Mouse (Mus musculus) spleen, adult 18-20 months (tissue): ENCODE data around the gene Olfr1056.
"Not testable (repeated sequence)": the region's sequence is repeated elsewhere in the genome, so short reads cannot be mapped to it uniquely, and the experiment has no call there.

Source experiments
- DNase-seq, 2 experiments: peaks; one replicate each; pipeline ENCODE4 v3.0.0; 2022; ENCODE audit warnings: mixed read lengths in 2 of 2

Olfr1056 gene

DNA sequence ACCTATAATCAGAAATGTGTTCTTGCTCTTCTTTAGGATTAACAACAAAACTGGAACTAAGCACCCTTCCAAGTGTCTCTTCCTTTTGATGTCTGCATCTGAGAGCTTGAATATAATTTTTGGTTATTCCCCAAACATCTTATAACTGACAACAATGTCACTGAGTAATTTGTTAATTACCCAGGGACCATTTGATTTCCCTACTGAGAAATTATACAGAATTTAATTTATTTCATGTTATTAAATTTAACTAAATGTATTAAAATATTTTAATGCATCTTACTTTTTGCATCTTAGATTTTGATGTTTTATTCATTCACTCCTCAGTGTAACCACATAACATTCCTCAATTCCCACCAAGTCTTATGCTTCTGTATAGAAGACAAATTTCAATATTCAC, at the start of gene Olfr1056:
TSS of gene Olfr1056 (minus strand) at position 101 of the 400 bp plus-strand sequence.
- DNase-seq, result no peak

DNA sequence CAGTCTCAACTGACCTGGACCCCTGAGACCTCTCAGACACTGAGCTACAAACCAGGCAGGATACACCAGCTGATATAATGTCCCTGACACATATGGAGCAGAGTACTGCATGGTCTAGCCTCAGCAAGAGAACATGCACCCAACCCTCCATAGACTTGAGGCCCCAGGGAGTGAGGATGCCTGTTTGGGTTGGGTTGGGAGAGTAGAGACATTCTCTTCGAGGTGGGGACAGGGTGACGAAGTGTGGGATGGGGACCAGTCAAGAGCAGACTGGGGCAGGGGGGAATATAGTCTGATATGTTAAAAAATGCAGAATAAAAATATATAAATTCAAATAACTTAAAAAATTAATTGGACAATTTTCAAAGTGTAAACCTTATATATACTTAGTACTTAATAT, 32.8 kb upstream of the Olfr1056 start:
- DNase-seq, result no peak

DNA sequence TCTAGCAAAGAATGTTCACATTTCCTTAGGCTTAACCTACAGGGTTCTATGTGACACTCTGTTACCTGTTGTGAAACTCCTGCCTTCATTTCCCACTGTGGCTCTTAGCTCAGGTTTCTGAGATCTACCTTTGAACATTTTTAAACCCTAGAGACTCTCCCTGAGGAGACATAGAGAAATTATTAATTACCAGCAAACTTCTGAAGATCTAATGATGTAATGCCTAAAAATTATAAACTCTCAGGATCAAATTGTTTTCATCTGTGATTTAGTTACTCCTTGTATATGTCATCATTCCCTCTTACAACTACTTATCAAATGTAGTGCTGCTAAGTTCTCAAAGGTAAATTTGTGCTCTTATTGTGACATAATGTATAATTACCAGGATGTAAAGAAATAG, 26.2 kb upstream of the Olfr1056 start, which contains the start of gene Olfr1058:
TSS of gene Olfr1058 (minus strand) at position 101 of the 400 bp plus-strand sequence.
- not testable (repeated sequence) for DNase-seq

DNA sequence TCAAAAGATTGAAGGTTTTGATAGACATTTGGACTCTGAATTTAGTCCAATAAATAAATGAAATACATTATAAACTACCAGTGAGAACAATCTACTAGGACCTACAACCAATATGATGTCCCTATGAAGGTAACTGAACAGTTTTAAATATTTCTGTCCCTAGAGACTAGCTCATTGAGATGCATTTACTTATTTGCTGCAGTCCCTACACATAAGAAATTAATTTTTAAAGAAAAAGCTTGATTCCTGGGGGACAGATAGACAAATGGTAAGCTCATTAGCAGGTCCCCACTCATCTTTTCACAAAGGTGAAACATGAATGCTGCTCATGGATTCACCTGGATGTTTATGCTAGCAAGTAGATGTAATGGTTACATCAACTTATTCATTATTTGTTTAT, 16.0 kb upstream of the Olfr1056 start, which contains the start of gene Olfr1057:
TSS of gene Olfr1057 (minus strand) at position 101 of the 400 bp plus-strand sequence.
- no peak for DNase-seq

DNA sequence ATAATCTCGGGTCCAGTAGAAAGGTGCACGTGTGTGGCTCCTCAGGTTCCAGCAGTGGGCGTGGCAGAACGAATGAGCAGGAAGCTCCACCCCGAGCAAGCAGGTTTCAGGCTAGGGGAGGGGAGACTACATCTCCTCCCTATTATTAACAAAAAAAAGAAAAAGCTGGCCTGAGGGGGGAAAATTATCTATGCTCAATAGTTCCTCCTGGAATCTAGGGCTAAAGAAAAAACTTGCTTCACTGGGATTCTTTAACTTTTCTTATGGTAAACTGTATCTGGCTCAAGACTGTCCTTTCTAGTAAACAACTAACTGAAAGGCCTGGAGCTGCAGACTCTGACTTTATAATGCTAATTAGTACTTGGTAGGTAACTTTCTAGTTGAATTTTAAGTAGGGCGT, 4.1 kb upstream of the Olfr1056 start:
- DNase-seq, result not testable (repeated sequence)

DNA sequence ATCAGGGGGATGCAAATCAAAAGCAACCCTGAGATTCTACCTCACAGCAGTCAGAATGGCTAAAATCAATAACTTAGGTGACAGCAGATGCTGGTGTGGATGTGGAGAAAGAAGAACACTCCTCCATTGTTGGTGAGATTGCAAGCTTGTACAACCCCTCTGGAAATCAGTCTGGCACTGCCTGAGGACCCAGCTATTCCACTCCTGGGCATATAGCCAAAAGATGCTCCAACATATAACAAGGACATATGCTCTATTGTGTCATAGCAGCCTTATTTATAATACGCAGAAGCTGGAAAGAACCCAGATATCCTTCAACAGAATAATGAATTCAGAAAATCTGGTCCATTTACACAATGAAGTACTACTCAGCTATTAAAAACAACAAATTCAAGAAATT, 10.5 kb downstream of the Olfr1056 start:
- DNase-seq, result not testable (repeated sequence)

DNA sequence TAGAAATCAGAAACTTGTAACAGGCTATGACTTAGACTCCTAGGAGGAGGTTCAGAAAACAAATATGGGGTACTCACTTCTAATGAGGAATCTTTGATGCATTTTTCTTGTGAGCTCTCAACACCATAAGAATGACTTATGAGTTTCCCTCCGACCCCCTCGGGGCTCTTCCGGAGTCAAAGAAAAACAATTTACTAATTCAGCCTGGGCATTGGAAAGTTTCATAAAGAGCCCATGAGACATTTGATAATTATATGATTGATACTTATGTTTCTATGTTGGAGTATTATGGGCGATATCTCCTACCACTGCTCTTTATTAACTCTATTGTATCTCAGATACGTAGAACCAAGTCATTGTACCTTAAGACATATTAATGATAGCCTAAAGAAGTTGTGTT, 12.1 kb downstream of the Olfr1056 start, which contains the start of gene Olfr1055:
TSS of gene Olfr1055 (minus strand) at position 101 of the 400 bp plus-strand sequence.
- no peak for DNase-seq

DNA sequence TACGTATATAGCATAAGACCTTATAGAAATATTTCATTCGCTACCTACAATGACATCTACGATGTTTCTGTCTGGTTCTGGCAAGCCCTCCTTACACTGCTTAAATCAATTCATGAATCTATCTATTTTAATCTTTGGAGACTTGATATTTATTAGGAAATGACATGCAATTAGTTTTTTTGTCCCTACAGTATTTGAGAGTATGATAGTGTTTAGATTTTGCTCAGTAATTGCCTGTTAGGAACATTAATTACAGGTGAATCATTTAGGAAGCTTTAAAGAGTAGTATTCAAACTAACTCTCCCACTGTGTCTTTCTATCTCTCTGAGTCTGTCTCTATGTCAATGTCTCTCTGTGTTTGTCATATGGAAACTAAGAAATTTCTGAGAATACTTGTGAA, 26.9 kb downstream of the Olfr1056 start, which contains the start of gene Olfr1054:
TSS of gene Olfr1054 (minus strand) at position 101 of the 400 bp plus-strand sequence.
- DNase-seq, result no peak

DNA sequence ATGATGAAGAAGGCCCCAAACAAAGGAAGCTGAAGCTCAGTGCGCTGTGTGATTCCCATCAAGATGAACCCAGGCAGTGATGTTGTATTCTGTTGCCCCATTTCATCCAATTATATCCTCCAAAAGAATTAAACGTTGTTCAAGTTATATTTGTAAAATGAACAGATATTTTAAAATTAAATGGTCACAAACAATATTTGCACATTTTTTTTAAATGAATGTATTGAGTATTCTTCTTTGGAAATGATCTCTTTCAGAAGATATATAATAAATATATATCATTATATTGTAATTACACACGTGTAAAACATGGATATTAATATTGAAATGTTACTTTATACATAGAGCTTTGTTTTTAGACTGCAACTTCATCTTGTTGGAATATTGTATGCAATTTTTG, 47.1 kb downstream of the Olfr1056 start, which contains the start of gene Olfr1053:
TSS of gene Olfr1053 (minus strand) at position 101 of the 400 bp plus-strand sequence.
- DNase-seq, result no peak
